Mouse (Mus musculus): ENCODE results near the gene Bptf. TPM values are rescaled to one million over a fixed set of nuclear protein-coding genes. Genes with fewer than 3 reads are reported as not detected.

Gene Bptf
- polyA plus RNA-seq, 1 experiment = 11.8 TPM

DNA sequence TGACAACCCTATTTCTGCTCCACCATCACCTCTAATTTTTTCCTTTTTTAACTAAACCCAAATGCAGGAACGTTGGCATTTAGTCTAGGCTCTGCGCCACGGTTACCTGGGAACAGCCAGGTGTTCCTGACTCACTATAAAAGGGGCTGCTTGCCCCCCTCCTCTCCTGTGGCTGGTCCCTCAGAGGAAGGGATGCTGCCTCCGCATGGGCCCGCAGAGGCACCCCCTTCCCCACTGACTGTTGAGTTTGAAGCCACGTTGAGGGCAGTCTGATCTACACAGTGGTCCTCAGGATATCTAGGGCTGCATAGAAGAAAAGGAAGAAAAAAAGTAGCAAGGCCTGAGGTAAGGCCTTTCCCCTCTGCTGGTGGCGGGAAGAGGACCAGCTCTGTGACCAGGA lies 120.8 kb downstream of the Bptf start:
- H3ac ChIP-seq (ENCODE audit: control insufficient read depth, insufficient read length) = no peak overlapping the region
- H3K36me3 ChIP-seq (ENCODE audit: control insufficient read depth, insufficient read depth) = no peaks in the 10 kb centered on the region
- no peak overlapping the region for H3K4me2 ChIP-seq (ENCODE audit: low read depth)
- H3K4me3 ChIP-seq = no peak overlapping the region
- TF ChIP-seq USF1 (IDR thresholded peaks at IDR 0.05; ENCODE audit: low read depth) = no peak
- no peaks in the 10 kb centered on the region for H3K27me3 ChIP-seq (ENCODE audit: control insufficient read depth, insufficient read depth, insufficient read length)
- no peaks in the 10 kb centered on the region for H3K79me2 ChIP-seq (ENCODE audit: control insufficient read depth, insufficient read depth)

GRCm38 (mm10) chr11:107010447-107010846 lies 121.5 kb downstream of the Bptf start:
- H3K4me3 ChIP-seq = no peak overlapping the region
- TF ChIP-seq SRF (IDR thresholded peaks at IDR 0.05; ENCODE audit: control insufficient read depth, insufficient read length, low read depth) (no peak), TCF3 (IDR thresholded peaks at IDR 0.05; ENCODE audit: insufficient read length, low read depth) (no peak), TCF12 (IDR thresholded peaks at IDR 0.05; ENCODE audit: insufficient read depth, poor library complexity, severe bottlenecking) (no peak), CEBPB (IDR thresholded peaks at IDR 0.05; ENCODE audit: insufficient read depth, poor library complexity, severe bottlenecking) (no peak), REST (IDR thresholded peaks at IDR 0.05; ENCODE audit: insufficient read depth, insufficient read length) (no peak), MYOD1 (IDR thresholded peaks at IDR 0.05; ENCODE audit: control insufficient read depth in 1 of 3, insufficient read length in 2 of 3, low read depth in 2 of 3) (no peak), MAX (IDR thresholded peaks at IDR 0.05; ENCODE audit: low read depth) (no peak), E2F4 (IDR thresholded peaks at IDR 0.05; ENCODE audit: insufficient read depth) (no peak), USF1 (IDR thresholded peaks at IDR 0.05; ENCODE audit: low read depth) (no peak), POLR2AphosphoS2 (IDR thresholded peaks at IDR 0.05; ENCODE audit: insufficient read length, low read depth) (no peak), MYOG (IDR thresholded peaks at IDR 0.05; ENCODE audit: control insufficient read depth in 1 of 3, insufficient read depth in 1 of 3, insufficient read length in 2 of 3, low read depth in 2 of 3) (no peak), POLR2A (IDR thresholded peaks at IDR 0.05; ENCODE audit: insufficient read length, low read depth) (no peak)
- no peaks in the 10 kb centered on the region for H3K79me2 ChIP-seq (ENCODE audit: control insufficient read depth, insufficient read depth)
- no peak overlapping the region for H3ac ChIP-seq (ENCODE audit: control insufficient read depth, insufficient read length)
- no peaks in the 10 kb centered on the region for H3K27me3 ChIP-seq (ENCODE audit: control insufficient read depth, insufficient read depth, insufficient read length)
- H3K4me2 ChIP-seq (ENCODE audit: low read depth) = no peak overlapping the region
- H3K36me3 ChIP-seq (ENCODE audit: control insufficient read depth, insufficient read depth) = no peaks in the 10 kb centered on the region

DNA sequence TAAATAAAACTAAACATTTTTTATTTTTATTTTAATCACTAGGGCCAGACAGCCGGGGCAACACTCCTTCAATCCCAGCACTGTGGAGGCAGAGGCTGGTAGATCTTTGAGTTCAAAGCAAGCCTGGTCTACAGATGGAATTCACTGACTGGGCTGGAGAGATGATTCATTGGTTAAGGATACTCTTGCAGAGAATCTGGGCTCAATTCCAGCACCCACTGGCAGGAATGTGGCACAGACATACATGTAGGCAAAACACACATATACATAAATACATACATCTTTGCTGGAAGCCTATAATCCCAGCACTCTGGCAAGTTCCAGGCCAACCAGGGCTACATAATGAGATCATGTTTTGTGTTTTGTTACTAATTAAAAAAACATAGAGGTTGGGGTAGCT lies 126.4 kb downstream of the Bptf start:
- no peaks in the 10 kb centered on the region for H3K36me3 ChIP-seq (ENCODE audit: control insufficient read depth, insufficient read depth)
- TF ChIP-seq E2F4 (IDR thresholded peaks at IDR 0.05; ENCODE audit: insufficient read depth) (no peak), MAX (IDR thresholded peaks at IDR 0.05; ENCODE audit: low read depth) (no peak), MYOD1 (IDR thresholded peaks at IDR 0.05; ENCODE audit: control insufficient read depth in 1 of 3, insufficient read length in 2 of 3, low read depth in 2 of 3) (no peak), MYOG (IDR thresholded peaks at IDR 0.05; ENCODE audit: control insufficient read depth in 1 of 3, insufficient read depth in 1 of 3, insufficient read length in 2 of 3, low read depth in 2 of 3) (no peak), POLR2AphosphoS2 (IDR thresholded peaks at IDR 0.05; ENCODE audit: insufficient read length, low read depth) (no peak), POLR2A (IDR thresholded peaks at IDR 0.05; ENCODE audit: insufficient read length, low read depth) (no peak), SRF (IDR thresholded peaks at IDR 0.05; ENCODE audit: control insufficient read depth, insufficient read length, low read depth) (no peak), TCF3 (IDR thresholded peaks at IDR 0.05; ENCODE audit: insufficient read length, low read depth) (no peak), TCF12 (IDR thresholded peaks at IDR 0.05; ENCODE audit: insufficient read depth, poor library complexity, severe bottlenecking) (no peak), USF1 (IDR thresholded peaks at IDR 0.05; ENCODE audit: low read depth) (no peak), CEBPB (IDR thresholded peaks at IDR 0.05; ENCODE audit: insufficient read depth, poor library complexity, severe bottlenecking) (no peak), REST (IDR thresholded peaks at IDR 0.05; ENCODE audit: insufficient read depth, insufficient read length) (no peak)
- no peaks in the 10 kb centered on the region for H3K79me2 ChIP-seq (ENCODE audit: control insufficient read depth, insufficient read depth)
- no peak overlapping the region for H3ac ChIP-seq (ENCODE audit: control insufficient read depth, insufficient read length)
- no peak overlapping the region for H3K4me3 ChIP-seq
- H3K4me2 ChIP-seq (ENCODE audit: low read depth) = no peak overlapping the region
- no peaks in the 10 kb centered on the region for H3K27me3 ChIP-seq (ENCODE audit: control insufficient read depth, insufficient read depth, insufficient read length)

DNA sequence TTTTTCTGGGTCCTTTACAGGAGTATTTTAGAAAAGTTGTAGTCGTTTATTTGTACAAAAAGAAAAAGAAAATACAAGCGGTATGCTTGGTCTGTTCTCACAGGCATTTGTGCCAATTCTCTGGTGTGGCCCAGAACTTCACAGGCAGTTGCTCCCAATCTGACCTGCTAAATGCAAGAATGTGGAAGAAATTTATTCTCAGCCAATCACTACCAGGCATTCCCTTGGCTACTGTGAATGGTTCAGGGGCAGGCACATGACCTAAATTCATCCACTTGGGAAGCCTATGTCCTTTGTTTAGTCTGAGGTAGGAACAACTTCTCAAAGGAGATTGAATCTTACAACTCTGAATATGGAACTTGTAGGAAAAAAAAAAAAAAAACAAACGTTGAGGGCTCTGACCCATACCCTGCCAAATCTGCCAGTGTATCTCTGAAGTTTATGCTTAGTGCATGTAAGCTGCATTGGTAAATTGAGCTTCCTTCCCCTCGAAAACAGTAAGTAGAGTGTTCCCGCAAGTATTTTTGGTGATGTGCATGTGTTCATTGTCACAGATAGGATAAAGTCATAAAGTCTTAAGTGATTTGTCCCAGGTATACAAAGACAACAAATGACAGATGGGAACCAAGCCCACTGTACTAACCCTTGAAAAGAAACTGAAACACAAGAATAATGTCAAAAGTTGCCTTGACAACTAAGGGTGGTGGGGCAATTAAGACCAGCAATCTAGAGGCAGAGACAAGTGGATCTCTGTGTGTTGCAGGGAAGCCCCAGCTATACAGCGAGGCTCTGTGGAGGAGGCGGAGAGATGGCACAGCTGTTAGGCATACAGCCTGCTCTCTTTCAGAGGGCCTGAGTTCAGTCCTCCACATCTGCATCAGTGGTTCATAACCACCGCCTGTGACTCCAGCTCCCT lies 129.9 kb downstream of the Bptf start:
- Histone ChIP-seq H3K79me2 (ENCODE audit: control insufficient read depth, insufficient read depth) (peaks cover 21% of the 10 kb centered on the region), H3K4me2 (ENCODE audit: low read depth) (peak overlapping the region; percentile 13), H3K4me3 (no peak overlapping the region), H3ac (ENCODE audit: control insufficient read depth, insufficient read length) (no peak overlapping the region), H3K27me3 (ENCODE audit: control insufficient read depth, insufficient read depth, insufficient read length) (no peaks in the 10 kb centered on the region), H3K36me3 (ENCODE audit: control insufficient read depth, insufficient read depth) (peaks cover 5% of the 10 kb centered on the region)
- TF ChIP-seq USF1 (IDR thresholded peaks at IDR 0.05; ENCODE audit: low read depth) (peak; percentile 42), REST (IDR thresholded peaks at IDR 0.05; ENCODE audit: insufficient read depth, insufficient read length) (no peak)

DNA sequence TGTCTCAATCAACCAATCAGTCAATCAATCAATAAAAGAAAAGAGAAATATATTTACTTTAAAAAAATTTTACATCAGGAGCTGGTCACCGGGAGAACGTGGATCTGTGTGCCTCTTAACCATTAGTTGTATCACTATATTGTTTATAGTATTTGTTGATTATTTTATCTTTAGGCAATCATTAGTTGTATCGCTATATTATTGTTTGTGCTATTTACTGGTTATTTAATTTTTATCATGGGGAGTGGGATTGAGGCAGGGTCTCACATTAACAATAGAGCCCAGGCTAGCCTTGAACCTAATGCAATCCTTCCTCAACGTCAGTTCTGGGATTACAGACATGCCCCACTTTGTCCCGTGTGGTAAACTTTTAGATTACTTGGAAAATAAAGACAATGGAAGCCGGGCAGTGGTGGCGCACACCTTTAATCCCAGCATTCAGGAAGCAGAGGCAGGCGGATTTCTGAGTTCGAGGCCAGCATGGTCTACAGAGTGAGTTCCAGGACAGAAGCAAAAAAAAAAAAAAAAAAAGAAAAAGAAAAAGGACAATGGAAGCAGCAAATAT lies 131.9 kb downstream of the Bptf start:
- H3K4me3 ChIP-seq = peak overlapping the region; percentile 91
- peak overlapping the region; percentile 93 for H3K4me2 ChIP-seq (ENCODE audit: low read depth)
- peaks cover 40% of the 10 kb centered on the region for H3K79me2 ChIP-seq (ENCODE audit: control insufficient read depth, insufficient read depth)
- H3ac ChIP-seq (ENCODE audit: control insufficient read depth, insufficient read length) = no peak overlapping the region
- H3K27me3 ChIP-seq (ENCODE audit: control insufficient read depth, insufficient read depth, insufficient read length) = no peaks in the 10 kb centered on the region
- peaks cover 22% of the 10 kb centered on the region for H3K36me3 ChIP-seq (ENCODE audit: control insufficient read depth, insufficient read depth)
- TF ChIP-seq POLR2A (IDR thresholded peaks at IDR 0.05; ENCODE audit: insufficient read length, low read depth) (no peak), SRF (IDR thresholded peaks at IDR 0.05; ENCODE audit: control insufficient read depth, insufficient read length, low read depth) (no peak), TCF3 (IDR thresholded peaks at IDR 0.05; ENCODE audit: insufficient read length, low read depth) (no peak), TCF12 (IDR thresholded peaks at IDR 0.05; ENCODE audit: insufficient read depth, poor library complexity, severe bottlenecking) (no peak), REST (IDR thresholded peaks at IDR 0.05; ENCODE audit: insufficient read depth, insufficient read length) (no peak), MYOG (IDR thresholded peaks at IDR 0.05; ENCODE audit: control insufficient read depth in 1 of 3, insufficient read depth in 1 of 3, insufficient read length in 2 of 3, low read depth in 2 of 3) (no peak)

All from myocyte (in vitro differentiated cells).